33 mouse cellular contexts compared by ENCODE assay signal in the genomic region with DNA sequence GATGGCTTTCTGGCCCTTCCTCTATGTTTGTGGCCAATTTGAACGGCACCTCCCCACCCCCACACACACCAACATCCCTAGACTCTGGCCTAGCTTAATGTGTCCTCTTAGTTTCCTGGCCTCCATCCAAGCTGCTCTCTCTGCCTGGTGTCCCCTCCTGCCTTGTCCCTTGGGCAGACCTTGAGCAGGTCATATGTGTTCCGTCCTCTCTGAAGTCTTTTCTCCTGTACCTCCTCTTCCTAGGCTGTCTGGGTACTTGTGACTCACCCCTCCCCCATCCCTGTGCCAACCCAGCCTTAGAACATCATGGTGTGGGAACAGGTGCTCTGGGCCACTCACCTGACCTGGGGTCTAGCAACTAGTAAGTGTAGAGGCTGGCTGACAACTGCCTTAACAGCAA. TPM values are rescaled to one million over a fixed set of nuclear protein-coding genes. Genes with fewer than 3 reads are reported as not detected.
A peak's percentile ranks its signal among the peaks of the same experiment; 100 is the strongest.
DNase-seq lines count a peak whose midpoint lies in the region; ATAC-seq and TF ChIP-seq lines count a peak whose summit lies in the region.
"Had no signal": no experiment of that assay in that cellular context is flagged by ENCODE, and none has a peak within 500 bp of the region (broad histone marks: within the 10 kb centered on the region; RNA-seq: fewer than 3 reads in every experiment).

No protein-coding gene starts in this region.

- peak; percentile 52 for DNase-seq in cerebellum, adult 9-11 months
- no peak for DNase-seq in cerebellum, adult 8-10 months
- DNase-seq in heart, adult 2 months: peak in 1 of 2 experiments; percentile 63
- DNase-seq in heart, postnatal 36 days: no peak
- peak; percentile 52 for DNase-seq in heart, postnatal 0 days (ENCODE audit: low spot score)
- DNase-seq in liver: no peak
- DNase-seq: forebrain, postnatal 0 days; kidney, adult 9 months; kidney, postnatal 14 days; left cerebral cortex, postnatal 4 days; lung, postnatal 4 days; midbrain, embryonic 14.5 days; right cerebral cortex, postnatal 14 days; spleen, adult 18-20 months had no signal

- TF ChIP-seq CTCF in heart, adult 2 months (IDR thresholded peaks at IDR 0.05): no peak
- no peak for TF ChIP-seq CTCF in heart, postnatal 0 days (IDR thresholded peaks at IDR 0.05; ENCODE audit: low read depth)

- ATAC-seq in heart, postnatal 0 days (ENCODE audit: insufficient read depth, low read depth): peak; percentile 9; the same call in 1 of the 2 replicates
- ATAC-seq in CD4-positive, CD25-positive, alpha-beta regulatory T cell, adult 4 months: no peak
- ATAC-seq: forebrain, postnatal 0 days; hindbrain, embryonic 16.5 days; intestine, embryonic 15.5 days; Patski had no signal

- no peak for TF ChIP-seq POLR2A in heart, adult 2 months (IDR thresholded peaks at IDR 0.05; ENCODE audit: insufficient read depth, low read depth, low read length)

- no peaks in the 10 kb centered on the region for H3K36me3 ChIP-seq in heart, adult 2 months (ENCODE audit: control insufficient read depth, insufficient read depth, low read length)
- no peaks in the 10 kb centered on the region for H3K36me3 ChIP-seq in heart, postnatal 0 days (replicated peaks; ENCODE audit: control insufficient read depth, insufficient read depth, low read length)
- H3K36me3 ChIP-seq: embryonic facial prominence, embryonic 10.5 days; G1E; intestine, embryonic 15.5 days; limb, embryonic 15.5 days; liver, embryonic 15.5 days; lung, embryonic 15.5 days had no signal

- no peaks in the 10 kb centered on the region for H3K27me3 ChIP-seq in heart, adult 2 months (ENCODE audit: control insufficient read depth, insufficient read depth, low read length)
- no peaks in the 10 kb centered on the region for H3K27me3 ChIP-seq in heart, postnatal 0 days (ENCODE audit: control insufficient read depth, insufficient read depth, low read length)
- H3K27me3 ChIP-seq: intestine, embryonic 15.5 days; limb, embryonic 15.5 days; lung, embryonic 15.5 days; Patski had no signal

- 24% methylated on average over 2 of the region's 2 CpGs for WGBS in heart, adult 2 months
- WGBS in heart, postnatal 0 days: 17% methylated on average over 2 of the region's 2 CpGs

- peak overlapping the region; percentile 95 for H3K27ac ChIP-seq in heart, adult 2 months
- H3K27ac ChIP-seq in heart, postnatal 0 days (ENCODE audit: low read depth): peak overlapping the region; percentile 83
- H3K27ac ChIP-seq: embryonic facial prominence, embryonic 10.5 days; intestine, embryonic 15.5 days; limb, embryonic 15.5 days; liver, embryonic 15.5 days; lung, embryonic 15.5 days had no signal

- H3K9me3 ChIP-seq in heart, postnatal 0 days (replicated peaks; ENCODE audit: control insufficient read depth, low read length): no peaks in the 10 kb centered on the region
- H3K9me3 ChIP-seq: embryonic facial prominence, embryonic 10.5 days; G1E; intestine, embryonic 15.5 days; limb, embryonic 15.5 days; liver, embryonic 15.5 days; lung, embryonic 15.5 days had no signal

- H3K79me2 ChIP-seq in heart, adult 2 months (replicated peaks; ENCODE audit: control insufficient read depth, insufficient read depth, low read length): no peaks in the 10 kb centered on the region

- H3K4me2 ChIP-seq in heart, postnatal 0 days (ENCODE audit: low read depth, low read length): no peak overlapping the region
- H3K4me2 ChIP-seq: intestine, embryonic 15.5 days; limb, embryonic 15.5 days; liver, embryonic 15.5 days; lung, embryonic 15.5 days had no signal

- peak overlapping the region; percentile 45 for H3K4me3 ChIP-seq in heart, adult 2 months
- H3K4me3 ChIP-seq in heart, postnatal 0 days (ENCODE audit: low read depth, low read length): no peak overlapping the region
- H3K4me3 ChIP-seq: embryonic facial prominence, embryonic 10.5 days; intestine, embryonic 15.5 days; limb, embryonic 15.5 days; liver, embryonic 15.5 days; lung, embryonic 15.5 days had no signal

- peak; percentile 91 for TF ChIP-seq EP300 in heart, adult 2 months (IDR thresholded peaks at IDR 0.05; ENCODE audit: insufficient read depth, low read depth, low read length)
- no peak for TF ChIP-seq EP300 in heart, postnatal 0 days (IDR thresholded peaks at IDR 0.05; ENCODE audit: low read depth)

- intact Hi-C loops in heart, adult 2 months (cut with DNase I): no loop called here
- intact Hi-C loops in heart, postnatal 36 days (cut with DNase I): no loop called here

- H3K9ac ChIP-seq in heart, adult 2 months (ENCODE audit: low read depth, low read length): peak overlapping the region; percentile 47
- H3K9ac ChIP-seq in heart, postnatal 0 days (replicated peaks; ENCODE audit: low read depth, low read length): no peak overlapping the region
- H3K9ac ChIP-seq: forebrain, postnatal 0 days; intestine, embryonic 15.5 days; limb, embryonic 15.5 days; liver, embryonic 15.5 days; lung, embryonic 15.5 days had no signal

- peaks cover 1% of the 10 kb centered on the region for H3K4me1 ChIP-seq in heart, adult 2 months (ENCODE audit: control insufficient read depth, insufficient read depth, low read length)
- H3K4me1 ChIP-seq in heart, postnatal 0 days (ENCODE audit: control insufficient read depth, insufficient read depth): peaks cover 25% of the 10 kb centered on the region; the same call in 1 of the 2 replicates

RNA-seq across cellular contexts. Expression of a gene that starts 1.2 kb away (rescaled TPM):
- 100 to 1,000 TPM; 149 to 200 TPM for total RNA-seq in heart, adult 2 months (2021)
- polyA plus RNA-seq in heart, adult 2 months (2012; rRNA removed): 1,109 and 1,504 TPM in 2 replicates
- total RNA-seq in heart, postnatal 36 days (2021): 100 to 1,000 TPM; 185 to 189 TPM
- total RNA-seq in heart, postnatal 0 days (2014; rRNA removed; ENCODE audit: low replicate concordance): 47.5 and 313 TPM in 2 replicates
- polyA plus RNA-seq in heart, postnatal 0 days (2015; fragmentation: Nextera tagmentation; extraction: Ambion mirVana): 62.2 and 62.4 TPM in 2 replicates
- polyA plus RNA-seq in CD4-positive, CD25-positive, alpha-beta regulatory T cell, adult 4 months (2017; shearing (Covaris generic)): not detected
- total RNA-seq: forebrain, postnatal 0 days; hematopoietic stem cell, adult 5-6 weeks; left cerebral cortex, postnatal 4 days; megakaryocyte-erythroid progenitor cell, adult 5-6 weeks had no signal
- polyA plus RNA-seq: G1E; intestine, embryonic 15.5 days; midbrain, embryonic 14.5 days had no signal

RNA-seq across cellular contexts. Expression of a gene that starts 7.6 kb away (rescaled TPM):
- total RNA-seq in heart, adult 2 months (2021): not detected
- 0.25 TPM in 1 of 2 replicates, not detected in the other for polyA plus RNA-seq in heart, adult 2 months (2012; rRNA removed)
- total RNA-seq in heart, postnatal 36 days (2021): not detected
- not detected in 2 replicates for total RNA-seq in heart, postnatal 0 days (2014; rRNA removed; ENCODE audit: low replicate concordance)
- polyA plus RNA-seq in heart, postnatal 0 days (2015; fragmentation: Nextera tagmentation; extraction: Ambion mirVana): 0.27 TPM in 1 of 2 replicates, not detected in the other
- polyA plus RNA-seq in CD4-positive, CD25-positive, alpha-beta regulatory T cell, adult 4 months (2017; shearing (Covaris generic)): not detected
- total RNA-seq: adrenal gland, adult 18-20 months; CH12.LX; forebrain, postnatal 0 days; G1E; hematopoietic stem cell, adult 5-6 weeks; layer of hippocampus, adult 18-20 months; layer of hippocampus, postnatal 14 days; left cerebral cortex, adult 8-10 months; megakaryocyte-erythroid progenitor cell, adult 5-6 weeks had no signal
- polyA plus RNA-seq: cortical plate, adult 2 months; embryonic facial prominence, embryonic 10.5 days; forebrain, postnatal 0 days; G1E; hindbrain, embryonic 16.5 days; intestine, embryonic 15.5 days; limb, embryonic 15.5 days; liver, embryonic 15.5 days; lung, embryonic 15.5 days; midbrain, embryonic 14.5 days; neural tube, embryonic 11.5 days; Patski; thymus, postnatal 0 days had no signal

RNA-seq across cellular contexts. Expression of a gene that starts 15.9 kb away (rescaled TPM):
- total RNA-seq in heart, adult 2 months (2021): 10 to 100 TPM; 49.3 to 52.0 TPM
- 22.3 and 23.8 TPM in 2 replicates for polyA plus RNA-seq in heart, adult 2 months (2012; rRNA removed)
- 10 to 100 TPM; 46.3 to 50.8 TPM for total RNA-seq in heart, postnatal 36 days (2021)
- total RNA-seq in heart, postnatal 0 days (2014; rRNA removed; ENCODE audit: low replicate concordance): 27.6 and 38.6 TPM in 2 replicates
- polyA plus RNA-seq in heart, postnatal 0 days (2015; fragmentation: Nextera tagmentation; extraction: Ambion mirVana): 4.5 and 4.7 TPM in 2 replicates
- 10 to 100 TPM; 18.1 to 21.7 TPM for polyA plus RNA-seq in CD4-positive, CD25-positive, alpha-beta regulatory T cell, adult 4 months (2017; shearing (Covaris generic))

RNA-seq across cellular contexts. Expression of a gene that starts 34.7 kb away (rescaled TPM):
- 1 to 10 TPM; 1.2 to 1.7 TPM for total RNA-seq in heart, adult 2 months (2021)
- 0.82 and 1.9 TPM in 2 replicates for polyA plus RNA-seq in heart, adult 2 months (2012; rRNA removed)
- 1 to 10 TPM; 1.2 to 1.3 TPM for total RNA-seq in heart, postnatal 36 days (2021)
- 6.2 and 9.5 TPM in 2 replicates for total RNA-seq in heart, postnatal 0 days (2014; rRNA removed; ENCODE audit: low replicate concordance)
- polyA plus RNA-seq in heart, postnatal 0 days (2015; fragmentation: Nextera tagmentation; extraction: Ambion mirVana): 4.6 and 4.8 TPM in 2 replicates
- polyA plus RNA-seq in CD4-positive, CD25-positive, alpha-beta regulatory T cell, adult 4 months (2017; shearing (Covaris generic)): under 1 TPM; 0.87 to 0.94 TPM

RNA-seq across cellular contexts. Expression of a gene that starts 38.9 kb away (rescaled TPM):
- total RNA-seq in heart, adult 2 months (2021): 10 to 100 TPM; 51.1 to 82.4 TPM
- polyA plus RNA-seq in heart, adult 2 months (2012; rRNA removed): 48.7 and 67.7 TPM in 2 replicates
- 100 to 1,000 TPM; 144 to 156 TPM for total RNA-seq in heart, postnatal 36 days (2021)
- total RNA-seq in heart, postnatal 0 days (2014; rRNA removed; ENCODE audit: low replicate concordance): 263 and 322 TPM in 2 replicates
- 334 and 345 TPM in 2 replicates for polyA plus RNA-seq in heart, postnatal 0 days (2015; fragmentation: Nextera tagmentation; extraction: Ambion mirVana)
- polyA plus RNA-seq in CD4-positive, CD25-positive, alpha-beta regulatory T cell, adult 4 months (2017; shearing (Covaris generic)): under 1 TPM in 1 of 2 experiments, not detected in 1; 0.09 TPM
- total RNA-seq: hematopoietic stem cell, adult 5-6 weeks; megakaryocyte-erythroid progenitor cell, adult 5-6 weeks had no signal
- polyA plus RNA-seq: G1E had no signal

Comparison
In these comparisons a context has a peak if more than half of its experiments do, and no peak if none do; other contexts are left out.
1. DNase-seq: peak in cerebellum, adult 9-11 months (single experiment) and heart, postnatal 0 days (single experiment); none in cerebellum, adult 8-10 months (single experiment), heart, postnatal 36 days (0 of 2) and liver (single experiment).